Mouse (Mus musculus) hindbrain, embryonic 14.5 days (tissue): Measurements from ENCODE around the gene Col19a1. TPM values are rescaled to one million over a fixed set of nuclear protein-coding genes. Genes with fewer than 3 reads are reported as not detected.

ENCODE experiments used
- ATAC-seq: fragments of 200-750 bp; cut with Nextera tagmentation; 2 replicates; pipeline ENCODE4 v1.8.0; 2017; ENCODE audit warnings: moderate number of reproducible peaks, mild to moderate bottlenecking, moderate TSS enrichment, moderate library complexity; ENCODE audit not compliant: low FRiP score
- DNase-seq: peaks from one replicate; pipeline ENCODE4 v3.0.0-alpha.2; 2015; ENCODE audit warnings: low spot score
- H3K27ac ChIP-seq: fragments of 300-500 bp; sonication (generic); 2 replicates; pipeline ENCODE4 v1.5.1; 2014; ENCODE audit warnings: mild to moderate bottlenecking, moderate library complexity
- H3K27me3 ChIP-seq: fragments of 300-500 bp; sonication (generic); 2 replicates; pipeline ENCODE4 v1.6.1; 2014; ENCODE audit warnings: mild to moderate bottlenecking, low read length, mixed read lengths; ENCODE audit not compliant: control insufficient read depth, insufficient read depth
- H3K36me3 ChIP-seq: fragments of 300-500 bp; sonication (generic); replicated peaks from 2 replicates; pipeline ENCODE4 v1.6.1; 2014; ENCODE audit not compliant: control insufficient read depth, insufficient read depth
- H3K4me1 ChIP-seq: fragments of 300-500 bp; sonication (generic); replicated peaks from 2 replicates; pipeline ENCODE4 v1.6.1; 2014; ENCODE audit warnings: antibody characterized with exemption, low read length, mixed read lengths; ENCODE audit not compliant: control insufficient read depth, insufficient read depth
- H3K4me2 ChIP-seq: fragments of 300-500 bp; sonication (generic); replicated peaks from 2 replicates; pipeline ENCODE4 v1.6.1; 2014; ENCODE audit warnings: mild to moderate bottlenecking, moderate library complexity
- H3K4me3 ChIP-seq: fragments of 300-500 bp; sonication (generic); replicated peaks from 2 replicates; pipeline ENCODE4 v1.5.1; 2014; ENCODE audit warnings: mild to moderate bottlenecking, low read length
- H3K9ac ChIP-seq: fragments of 300-500 bp; sonication (generic); 2 replicates; pipeline ENCODE4 v1.6.1; 2014
- H3K9me3 ChIP-seq: fragments of 300-500 bp; sonication (generic); 2 replicates; pipeline ENCODE4 v1.6.1; 2016; ENCODE audit warnings: low read length; ENCODE audit not compliant: control insufficient read depth
- WGBS: fragments of 180-500 bp; shearing (Covaris S2); extraction: QIAGEN DNeasy Blood & Tissue Kit; methylation state at CpG from one replicate; pipeline ENCODE4 v1.1.7; 2014; 5-methylcytosine and 5-hydroxymethylcytosine counted together
- polyA plus RNA-seq: library from polyadenylated mRNA; unstranded; fragments of >200 nt; fragmentation: Nextera tagmentation; extraction: Ambion mirVana; gene quantifications from 2 replicates; pipeline ENCODE4 v1.2.1, GENCODE M21; 2014

Gene Col19a1
- polyA plus RNA-seq, 1 experiment from 2014 or later = 1.8 TPM

GRCm38 (mm10) chr1:24300700-24301099, 286.6 kb downstream of the Col19a1 start:
- ATAC-seq (no peak), DNase-seq (no peak)
- Histone ChIP-seq H3K9me3 (no peaks in the 10 kb centered on the region), H3K9ac (no peak overlapping the region), H3K27ac (no peak overlapping the region), H3K36me3 (no peaks in the 10 kb centered on the region), H3K27me3 (no peaks in the 10 kb centered on the region), H3K4me2 (no peak overlapping the region), H3K4me1 (peaks cover 4% of the 10 kb centered on the region; the same call in 1 of the 2 replicates), H3K4me3 (no peak overlapping the region)
- WGBS = 89% methylated on average over 3 of the region's 3 CpGs

GRCm38 (mm10) chr1:24294979-24295942, 292.0 kb downstream of the Col19a1 start:
- H3K27ac ChIP-seq = no peak overlapping the region
- no peaks in the 10 kb centered on the region for H3K36me3 ChIP-seq
- H3K27me3 ChIP-seq = no peaks in the 10 kb centered on the region
- no peak for DNase-seq
- no peaks in the 10 kb centered on the region for H3K9me3 ChIP-seq
- no peak overlapping the region for H3K4me3 ChIP-seq
- no peak overlapping the region for H3K4me2 ChIP-seq
- no peak overlapping the region for H3K9ac ChIP-seq
- 88% methylated on average over 7 of the region's 7 CpGs for WGBS
- no peak for ATAC-seq
- peaks cover 4% of the 10 kb centered on the region; the same call in 1 of the 2 replicates for H3K4me1 ChIP-seq

- no peak overlapping the region for H3K27ac ChIP-seq
- no peaks in the 10 kb centered on the region for H3K9me3 ChIP-seq
- 63% methylated on average over 2 of the region's 2 CpGs for WGBS
- ATAC-seq = no peak
- no peaks in the 10 kb centered on the region for H3K4me1 ChIP-seq
- no peaks in the 10 kb centered on the region for H3K36me3 ChIP-seq
- no peak overlapping the region for H3K4me2 ChIP-seq
- DNase-seq = no peak
- H3K4me3 ChIP-seq = no peak overlapping the region
- no peak overlapping the region for H3K9ac ChIP-seq
- no peaks in the 10 kb centered on the region for H3K27me3 ChIP-seq
These were observed 294.8 kb downstream of the Col19a1 start for GRCm38 (mm10) chr1:24292515-24292914.

GRCm38 (mm10) chr1:24286360-24286759, 300.9 kb downstream of the Col19a1 start:
- Histone ChIP-seq H3K4me2 (no peak overlapping the region), H3K4me3 (no peak overlapping the region), H3K27ac (no peak overlapping the region), H3K9ac (no peak overlapping the region), H3K9me3 (no peaks in the 10 kb centered on the region), H3K27me3 (no peaks in the 10 kb centered on the region), H3K36me3 (no peaks in the 10 kb centered on the region), H3K4me1 (no peaks in the 10 kb centered on the region)
- no peak for ATAC-seq
- DNase-seq = no peak
- 46% methylated on average over 6 of the region's 6 CpGs for WGBS

- Histone ChIP-seq H3K36me3 (no peaks in the 10 kb centered on the region), H3K27me3 (no peaks in the 10 kb centered on the region), H3K9me3 (no peaks in the 10 kb centered on the region), H3K4me3 (no peak overlapping the region), H3K4me2 (no peak overlapping the region), H3K9ac (no peak overlapping the region), H3K27ac (no peak overlapping the region), H3K4me1 (no peaks in the 10 kb centered on the region)
- WGBS = 35% methylated on average over 3 of the region's 3 CpGs
- no peak for DNase-seq
- ATAC-seq = no peak
These were observed 320.2 kb downstream of the Col19a1 start for GRCm38 (mm10) chr1:24267022-24267421.

- no peak overlapping the region for H3K4me2 ChIP-seq
- no peak for DNase-seq
- no peak overlapping the region for H3K27ac ChIP-seq
- ATAC-seq = no peak
- no peaks in the 10 kb centered on the region for H3K27me3 ChIP-seq
- no peaks in the 10 kb centered on the region for H3K4me1 ChIP-seq
- no peak overlapping the region for H3K9ac ChIP-seq
- H3K9me3 ChIP-seq = no peaks in the 10 kb centered on the region
- no peaks in the 10 kb centered on the region for H3K36me3 ChIP-seq
- H3K4me3 ChIP-seq = no peak overlapping the region
These were observed 326.1 kb downstream of the Col19a1 start for GRCm38 (mm10) chr1:24261181-24261580.

- Histone ChIP-seq H3K4me2 (no peak overlapping the region), H3K27ac (no peak overlapping the region), H3K27me3 (no peaks in the 10 kb centered on the region), H3K9ac (no peak overlapping the region), H3K36me3 (no peaks in the 10 kb centered on the region), H3K4me3 (no peak overlapping the region), H3K4me1 (no peaks in the 10 kb centered on the region), H3K9me3 (no peaks in the 10 kb centered on the region)
- 77% methylated on average over 6 of the region's 6 CpGs for WGBS
- DNase-seq = no peak
- ATAC-seq = no peak
These were observed 327.9 kb downstream of the Col19a1 start for GRCm38 (mm10) chr1:24259419-24259818.

GRCm38 (mm10) chr1:24257961-24258360, 329.3 kb downstream of the Col19a1 start:
- DNase-seq = no peak

GRCm38 (mm10) chr1:24249105-24249664, 338.1 kb downstream of the Col19a1 start:
- H3K9ac ChIP-seq = peak overlapping the region; percentile 12
- ATAC-seq (peak; percentile 85), DNase-seq (peak; percentile 83)
- H3K9me3 ChIP-seq = no peaks in the 10 kb centered on the region
- H3K27me3 ChIP-seq = no peaks in the 10 kb centered on the region
- peak overlapping the region; percentile 55 for H3K27ac ChIP-seq
- WGBS = 44% methylated on average over 3 of the region's 3 CpGs
- no peaks in the 10 kb centered on the region for H3K36me3 ChIP-seq
- H3K4me1 ChIP-seq = 0 out of 2 replicates have a peak, but pooled peaks cover 6% of the 10 kb centered on the region
- no peak overlapping the region for H3K4me3 ChIP-seq
- H3K4me2 ChIP-seq = no peak overlapping the region

More at GRCm38 (mm10) chr1:24257961-24258360, 329.3 kb downstream of the Col19a1 start:
- Histone ChIP-seq H3K9ac (no peak overlapping the region), H3K4me3 (no peak overlapping the region), H3K4me2 (no peak overlapping the region), H3K36me3 (no peaks in the 10 kb centered on the region), H3K4me1 (no peaks in the 10 kb centered on the region), H3K27ac (no peak overlapping the region), H3K9me3 (no peaks in the 10 kb centered on the region), H3K27me3 (no peaks in the 10 kb centered on the region)
- WGBS = 79% methylated on average over 5 of the region's 5 CpGs
- no peak for ATAC-seq
